Mouse (Mus musculus) kidney, adult 9 months (tissue): ENCODE measurements at regions not wholly inside any gene's neighbourhood (a gene's known extent, or its start where the extent isn't known, plus 50 kb on each side); places are given as distances from the start of the nearest gene placed in this dataset.
"Not testable (repeated sequence)": the region's sequence is repeated elsewhere in the genome, so short reads cannot be mapped to it uniquely, and the experiment has no call there.

Source experiments
- DNase-seq: peaks from one replicate; pipeline ENCODE4 v3.0.0; 2022

GRCm38 (mm10) chr3:29024851-29025250 lies 57.0 kb upstream of the Egfem1 start:
- DNase-seq = not testable (repeated sequence)

GRCm38 (mm10) chr3:29027726-29028125 lies 54.1 kb upstream of the Egfem1 start:
- DNase-seq = no peak

GRCm38 (mm10) chr3:29030791-29031190 lies 51.0 kb upstream of the Egfem1 start:
- no peak for DNase-seq

GRCm38 (mm10) chr3:29031811-29032210 lies 50.0 kb upstream of the Egfem1 start:
- DNase-seq = peak; percentile 28
